Mouse (Mus musculus) CH12.LX (cell line): ENCODE data around the gene Gm8159.
"Not testable (repeated sequence)": the region's sequence is repeated elsewhere in the genome, so short reads cannot be mapped to it uniquely, and the experiment has no call there.

Experiments used
- CHD1 ChIP-seq: IDR thresholded peaks from 2 replicates; pipeline ENCODE4 v1.6.1; 2012; ENCODE audit warnings: low read depth, low read length, improper control_type of control experiment, inconsistent platforms
- CTCF ChIP-seq, 2 experiments: IDR thresholded peaks in 1 of 2; conservative IDR thresholded peaks in 1 of 2; 2 replicates each; pipeline ENCODE4 v1.5.1; 2011 to 2012; ENCODE audit warnings: low read depth in 2 of 2, low read length in 2 of 2, improper control_type of control experiment in 1 of 2, inconsistent platforms in 1 of 2, mild to moderate bottlenecking in 1 of 2, moderate library complexity in 1 of 2
- JUN ChIP-seq: IDR thresholded peaks from 2 replicates; pipeline ENCODE4 v1.6.1; 2011; ENCODE audit warnings: low read depth, mild to moderate bottlenecking, low read length, improper control_type of control experiment, moderate library complexity; ENCODE audit not compliant: insufficient read depth
- POLR2A ChIP-seq: IDR thresholded peaks from 2 replicates; pipeline ENCODE4 v1.6.1; 2011; ENCODE audit warnings: low read depth, mild to moderate bottlenecking, improper control_type of control experiment, low read length
- TBP ChIP-seq: conservative IDR thresholded peaks from 2 replicates; pipeline ENCODE4 v1.6.1; 2011; ENCODE audit warnings: low read depth, low read length, improper control_type of control experiment
- USF1 ChIP-seq: IDR thresholded peaks from 2 replicates; pipeline ENCODE4 v1.6.1; 2014; ENCODE audit warnings: low read depth, mild to moderate bottlenecking, inconsistent platforms, low read length, improper control_type of control experiment
- USF2 ChIP-seq: conservative IDR thresholded peaks from 2 replicates; pipeline ENCODE4 v1.6.1; 2011; ENCODE audit warnings: low read depth, low read length, improper control_type of control experiment
- ZC3H11A ChIP-seq: IDR thresholded peaks from 2 replicates; pipeline ENCODE4 v1.6.1; 2012; ENCODE audit warnings: low read depth, mild to moderate bottlenecking, inconsistent platforms, low read length, improper control_type of control experiment
- ZKSCAN1 ChIP-seq: IDR thresholded peaks from 2 replicates; pipeline ENCODE4 v1.6.1; 2012; ENCODE audit warnings: low read depth, inconsistent platforms, low read length, improper control_type of control experiment, borderline replicate concordance

- TF ChIP-seq ZC3H11A; USF1; ZKSCAN1; CHD1; CTCF (conservative IDR thresholded peaks at IDR 0.05 in 1 of 2, IDR thresholded peaks at IDR 0.05 in 1 of 2; ENCODE audit: low read depth in 2 of 2, low read length in 2 of 2); JUN; TBP; POLR2A; USF2: not testable (repeated sequence)
Observed at GRCm38 (mm10) chr14:4650324-4650723, 18.2 kb downstream of the Gm8159 start.
